Mouse (Mus musculus) hindbrain, embryonic 13.5 days (tissue): Measurements from ENCODE around the gene Myo1d. TPM values are rescaled to one million over a fixed set of nuclear protein-coding genes. Genes with fewer than 3 reads are reported as not detected.

ENCODE experiments used
- ATAC-seq: fragments of 200-750 bp; cut with Nextera tagmentation; 2 replicates; pipeline ENCODE4 v1.8.0; 2017; ENCODE audit warnings: moderate TSS enrichment; ENCODE audit not compliant: low FRiP score
- H3K27ac ChIP-seq: fragments of 300-500 bp; sonication (generic); 2 replicates; pipeline ENCODE4 v1.5.1; 2015; ENCODE audit warnings: inconsistent platforms, mild to moderate bottlenecking, moderate library complexity
- H3K27me3 ChIP-seq: fragments of 300-500 bp; sonication (generic); 2 replicates; pipeline ENCODE4 v1.6.1; 2015; ENCODE audit warnings: mild to moderate bottlenecking, inconsistent platforms
- H3K36me3 ChIP-seq: fragments of 300-500 bp; sonication (generic); 2 replicates; pipeline ENCODE4 v1.6.1; 2015; ENCODE audit warnings: mild to moderate bottlenecking, inconsistent platforms
- H3K4me1 ChIP-seq: fragments of 300-500 bp; sonication (generic); replicated peaks from 2 replicates; pipeline ENCODE4 v1.6.1; 2015; ENCODE audit warnings: inconsistent platforms
- H3K4me2 ChIP-seq: fragments of 300-500 bp; sonication (generic); 2 replicates; pipeline ENCODE4 v1.6.1; 2015; ENCODE audit warnings: inconsistent platforms, mild to moderate bottlenecking, moderate library complexity
- H3K4me3 ChIP-seq: fragments of 300-500 bp; sonication (generic); 2 replicates; pipeline ENCODE4 v1.5.1; 2015; ENCODE audit warnings: mild to moderate bottlenecking, inconsistent platforms
- H3K9ac ChIP-seq: fragments of 300-500 bp; sonication (generic); 2 replicates; pipeline ENCODE4 v1.6.1; 2015; ENCODE audit warnings: mild to moderate bottlenecking, inconsistent platforms
- H3K9me3 ChIP-seq: fragments of 300-500 bp; sonication (generic); 2 replicates; pipeline ENCODE4 v1.6.1; 2016; ENCODE audit warnings: inconsistent platforms
- WGBS: fragments of 180-500 bp; shearing (Covaris S2); methylation state at CpG from one replicate; pipeline ENCODE4 v1.1.7; 2015; 5-methylcytosine and 5-hydroxymethylcytosine counted together
- polyA plus RNA-seq: library from polyadenylated mRNA; unstranded; fragments of >200 nt; fragmentation: Nextera tagmentation; extraction: Ambion mirVana; gene quantifications from 2 replicates; pipeline ENCODE4 v1.2.1, GENCODE M21; 2015

Myo1d gene
- polyA plus RNA-seq, 1 experiment from 2014 or later: 2.2 TPM

DNA sequence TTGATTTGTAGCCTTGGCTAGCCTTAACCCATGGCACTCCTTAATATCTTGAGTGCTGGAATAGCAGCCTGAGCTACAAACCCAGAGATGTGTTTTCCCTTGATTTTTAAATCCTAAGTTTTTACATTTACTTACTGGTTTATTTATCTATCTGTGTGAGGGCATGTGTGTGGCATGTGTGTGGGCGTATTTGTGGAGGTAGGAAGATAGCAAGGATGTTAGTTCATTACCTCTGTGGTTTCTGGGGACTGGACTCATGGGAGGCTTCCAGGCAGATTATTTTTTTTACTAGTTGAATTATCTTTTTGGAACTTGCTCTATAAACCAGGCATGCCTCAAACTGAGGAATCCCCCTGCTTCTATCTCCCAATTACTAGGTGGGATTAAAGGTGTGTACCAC lies 326.6 kb downstream of the Myo1d start:
- no peaks in the 10 kb centered on the region for H3K27me3 ChIP-seq
- no peak overlapping the region for H3K4me3 ChIP-seq
- peaks cover 55% of the 10 kb centered on the region for H3K36me3 ChIP-seq
- no peak overlapping the region for H3K9ac ChIP-seq
- ATAC-seq: no peak
- no peak overlapping the region for H3K4me2 ChIP-seq
- no peaks in the 10 kb centered on the region for H3K9me3 ChIP-seq
- 89% methylated on average over 1 of the region's 1 CpGs for WGBS
- H3K4me1 ChIP-seq: no peaks in the 10 kb centered on the region
- no peak overlapping the region for H3K27ac ChIP-seq

DNA sequence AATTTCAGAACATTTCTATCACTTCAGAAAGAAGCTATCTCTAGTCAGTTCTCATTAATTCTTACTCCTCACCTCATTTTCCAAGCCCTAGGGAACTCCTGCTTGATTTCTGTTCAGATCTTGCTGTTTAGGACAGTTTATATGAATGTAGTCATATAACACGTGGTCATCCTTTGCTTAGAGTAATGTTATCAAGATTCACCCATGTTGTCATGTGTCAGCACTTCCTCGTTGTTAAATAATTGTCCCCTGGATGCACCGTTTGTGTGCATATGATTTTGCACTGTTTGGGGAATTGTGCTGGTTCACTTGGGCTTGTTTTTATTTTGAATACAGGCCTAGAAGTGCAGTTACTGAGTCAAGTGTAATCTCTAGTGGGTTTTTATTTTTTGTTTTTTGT lies 327.6 kb downstream of the Myo1d start:
- H3K9ac ChIP-seq: no peak overlapping the region
- 91% methylated on average over 3 of the region's 3 CpGs for WGBS
- no peak overlapping the region for H3K27ac ChIP-seq
- no peaks in the 10 kb centered on the region for H3K4me1 ChIP-seq
- ATAC-seq: no peak
- H3K27me3 ChIP-seq: no peaks in the 10 kb centered on the region
- H3K36me3 ChIP-seq: peaks cover 53% of the 10 kb centered on the region
- no peaks in the 10 kb centered on the region for H3K9me3 ChIP-seq
- no peak overlapping the region for H3K4me3 ChIP-seq
- H3K4me2 ChIP-seq: no peak overlapping the region

GRCm38 (mm10) chr11:80449859-80450258 lies 330.0 kb downstream of the Myo1d start:
- no peaks in the 10 kb centered on the region for H3K9me3 ChIP-seq
- H3K27ac ChIP-seq: no peak overlapping the region
- no peak overlapping the region for H3K9ac ChIP-seq
- no peaks in the 10 kb centered on the region for H3K27me3 ChIP-seq
- H3K4me2 ChIP-seq: no peak overlapping the region
- ATAC-seq: no peak
- H3K4me1 ChIP-seq: no peaks in the 10 kb centered on the region
- WGBS: 95% methylated on average over 2 of the region's 2 CpGs
- peaks cover 56% of the 10 kb centered on the region for H3K36me3 ChIP-seq
- no peak overlapping the region for H3K4me3 ChIP-seq

- Histone ChIP-seq H3K4me1 (no peaks in the 10 kb centered on the region), H3K9ac (no peak overlapping the region), H3K27me3 (no peaks in the 10 kb centered on the region), H3K27ac (no peak overlapping the region), H3K9me3 (no peaks in the 10 kb centered on the region), H3K4me2 (no peak overlapping the region), H3K4me3 (no peak overlapping the region), H3K36me3 (peaks cover 54% of the 10 kb centered on the region)
- WGBS: 94% methylated on average over 3 of the region's 3 CpGs
- ATAC-seq: no peak
Measured at GRCm38 (mm10) chr11:80446916-80447315, 332.9 kb downstream of the Myo1d start.

Other genes starting within 250 kb of the Myo1d start
- gene Tmem98, start 30.1 kb upstream of the Myo1d start, polyA plus RNA-seq: 32.7 and 33.5 TPM in 2 replicates
- not detected in 2 replicates for gene Spaca3, start 78.3 kb upstream of the Myo1d start, polyA plus RNA-seq